Mouse (Mus musculus) liver (tissue): ENCODE data around the gene C8a.

Experiments used
- DNase-seq: peaks from one replicate; pipeline ENCODE4 v3.0.0-alpha.2; 2020; ENCODE audit warnings: mixed read lengths

Gene C8a

DNA sequence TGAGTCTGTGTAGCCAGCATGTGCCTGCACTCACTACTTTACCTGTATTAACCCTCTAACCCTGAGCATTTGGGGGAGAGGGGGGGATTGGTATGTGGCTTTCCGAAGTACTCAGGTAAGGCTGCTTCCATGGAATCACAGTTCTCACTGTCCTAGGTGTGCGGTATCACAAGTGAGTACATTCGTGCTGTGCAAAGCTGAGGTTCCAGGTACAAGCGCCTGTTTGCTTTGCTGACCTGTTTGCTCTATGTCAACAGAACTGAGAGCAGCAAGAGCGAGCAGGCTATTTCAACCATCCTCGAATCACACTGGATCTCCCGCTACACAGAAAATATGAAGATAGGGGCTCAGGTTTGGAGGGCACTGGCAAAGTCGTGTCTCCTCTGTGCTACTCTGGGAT lies 110.1 kb downstream of the C8a start, which contains the start of gene C8b:
Gene C8b (plus strand): TSS at position 253 of the 400 bp plus-strand sequence.
- peak; percentile 15 for DNase-seq
